Mouse (Mus musculus) skeletal muscle tissue, adult 2 months (tissue): Measurements from ENCODE around the gene Nav2.

Source experiments
- DNase-seq: peaks from one replicate; pipeline ENCODE4 v3.0.0-alpha.2; 2012; ENCODE audit warnings: low read depth, low spot score

The Nav2 gene

DNA sequence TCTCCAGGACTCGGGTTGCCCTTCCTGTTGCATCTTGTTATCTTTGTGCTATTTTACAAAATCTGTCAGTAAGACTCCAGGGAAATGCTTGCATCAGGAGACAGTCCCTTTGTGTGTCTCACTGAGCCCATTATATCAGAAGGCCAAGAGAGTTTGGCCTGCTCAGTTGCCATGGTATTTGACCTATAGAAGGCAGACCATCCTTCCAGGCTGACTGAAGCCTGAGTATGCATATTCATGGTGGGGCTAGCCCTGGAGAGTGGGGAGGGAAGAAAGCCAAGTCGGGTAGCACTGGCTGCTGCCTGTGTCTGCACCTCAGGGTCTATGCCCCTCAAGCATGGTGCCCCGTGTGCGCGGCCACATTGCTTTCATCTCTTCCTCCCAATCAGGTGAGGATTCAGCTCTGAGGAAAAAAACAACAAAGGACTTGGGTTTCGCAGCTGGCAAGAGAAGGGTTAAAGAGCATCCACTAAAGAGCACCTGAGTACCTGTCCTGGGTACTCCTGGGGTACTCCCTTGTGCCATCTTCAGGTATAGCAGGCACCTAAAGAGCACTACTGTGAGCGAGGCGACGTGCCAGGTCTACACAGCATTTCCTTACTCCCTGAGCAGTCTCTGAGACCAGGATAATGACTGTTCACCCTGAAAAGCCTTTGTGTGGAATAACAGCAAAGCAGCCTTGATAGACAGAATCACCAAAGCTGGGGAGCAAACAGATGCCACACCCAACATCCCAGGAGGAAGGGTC lies 144.5 kb downstream of the Nav2 start:
- no peak for DNase-seq

DNA sequence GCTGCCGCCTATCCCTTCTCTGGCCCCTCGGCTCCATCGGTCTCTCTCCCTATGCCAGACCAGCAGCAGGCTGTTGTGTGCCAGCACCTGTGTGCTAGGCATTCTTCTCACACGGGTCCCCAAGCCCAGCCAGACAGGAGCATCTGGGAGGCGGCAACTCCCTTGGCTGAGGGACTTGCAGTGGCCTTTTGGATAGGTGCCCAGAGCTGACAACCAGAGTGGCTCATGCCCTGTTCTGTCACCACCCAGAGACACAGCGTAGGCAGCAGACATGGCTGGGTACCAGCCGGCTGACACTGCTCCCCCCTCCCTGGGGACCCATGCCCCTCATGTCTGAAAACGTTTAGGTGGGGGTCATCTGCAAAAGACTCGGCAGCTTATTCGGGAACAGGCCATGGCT lies 146.8 kb downstream of the Nav2 start:
- DNase-seq: no peak

GRCm38 (mm10) chr7:49058304-49059012 lies 149.9 kb downstream of the Nav2 start:
- DNase-seq: no peak

- no peak for DNase-seq
These were observed 156.4 kb downstream of the Nav2 start for GRCm38 (mm10) chr7:49064792-49065521.

- no peak for DNase-seq
These were observed 157.3 kb downstream of the Nav2 start for GRCm38 (mm10) chr7:49065621-49066475.

DNA sequence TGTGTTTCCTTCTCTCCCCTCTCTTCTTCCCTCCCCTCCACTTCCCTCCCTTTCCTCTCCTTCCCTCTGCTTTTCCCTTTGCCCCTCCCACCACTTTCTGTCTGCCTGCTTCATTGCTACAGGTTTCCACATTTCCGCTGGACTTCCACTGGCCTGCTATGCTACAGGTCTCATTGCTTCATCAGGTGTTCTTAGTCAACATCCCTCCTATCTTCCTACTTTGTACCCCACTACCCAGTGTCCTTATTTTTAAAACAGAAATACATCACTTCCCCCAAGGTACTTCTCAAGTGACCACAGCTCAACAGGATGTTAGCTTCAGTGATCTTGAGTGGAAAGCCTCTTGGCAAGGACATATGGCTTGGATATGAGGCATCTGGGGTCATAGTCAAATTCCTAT lies 158.3 kb downstream of the Nav2 start:
- DNase-seq: no peak

GRCm38 (mm10) chr7:49069396-49069961 lies 161.0 kb downstream of the Nav2 start:
- no peak for DNase-seq

DNA sequence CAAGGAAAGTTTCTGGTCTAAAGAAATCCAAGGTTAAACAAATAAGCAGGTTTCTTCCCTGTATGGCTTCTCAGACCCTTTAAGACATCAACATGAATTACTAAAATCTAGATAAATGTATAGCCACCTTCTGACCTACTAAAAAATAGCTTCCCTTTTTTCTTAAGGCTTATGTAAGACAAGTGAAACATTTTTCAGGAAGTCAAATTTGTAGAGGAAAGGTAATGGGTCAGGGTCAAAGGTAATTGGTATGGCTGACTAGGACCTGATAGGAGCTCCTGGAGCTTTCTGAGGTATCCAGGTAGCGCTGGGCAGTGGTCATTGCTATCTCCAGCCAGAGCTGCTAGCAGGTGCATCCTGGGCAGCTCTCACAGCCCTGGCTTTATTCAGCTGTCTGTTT lies 162.1 kb downstream of the Nav2 start:
- DNase-seq: no peak

DNA sequence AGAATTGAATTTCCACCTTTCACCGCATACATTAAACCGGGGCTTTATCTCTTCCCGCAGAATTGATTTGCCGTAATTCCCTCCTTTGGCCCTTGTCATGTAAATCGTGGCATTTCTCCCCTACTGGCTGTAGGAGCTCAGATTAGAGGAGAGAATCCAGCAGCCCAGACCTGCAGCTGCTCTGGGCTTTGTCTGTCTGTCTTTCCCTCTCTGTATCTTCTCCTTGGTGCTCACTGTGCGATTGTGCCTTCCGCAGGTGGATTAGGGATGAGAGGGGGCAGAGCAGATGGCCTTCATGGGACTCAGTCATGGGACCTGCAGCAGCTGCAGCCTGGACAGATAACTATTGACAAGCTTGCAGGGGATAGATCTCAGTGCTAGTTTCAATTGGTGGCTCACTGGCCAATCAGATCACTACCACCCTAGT lies 162.6 kb downstream of the Nav2 start:
- no peak for DNase-seq

GRCm38 (mm10) chr7:49075333-49075934 lies 166.9 kb downstream of the Nav2 start:
- DNase-seq: no peak

DNA sequence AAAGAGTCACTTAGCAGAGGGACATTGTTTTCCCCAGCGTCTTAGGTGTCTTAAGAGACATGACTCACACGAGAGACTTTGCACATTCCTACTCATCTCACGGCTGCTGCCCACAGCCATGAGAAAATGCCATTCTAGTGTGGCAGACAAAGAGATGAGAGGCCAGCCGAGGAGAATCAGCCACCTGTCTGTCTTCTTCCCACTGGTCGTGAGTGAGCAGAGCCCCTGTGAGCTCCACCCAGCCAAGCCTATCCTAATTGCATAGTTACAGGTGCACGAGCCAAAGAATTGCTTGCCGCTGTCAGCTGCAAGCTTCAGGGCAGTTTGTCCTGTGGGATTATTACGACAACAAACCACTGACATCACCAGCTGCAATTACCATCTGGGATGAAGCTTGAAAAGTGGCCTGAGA lies 167.8 kb downstream of the Nav2 start:
- no peak for DNase-seq

- DNase-seq: no peak
These were observed 170.4 kb downstream of the Nav2 start for GRCm38 (mm10) chr7:49078930-49079329.

GRCm38 (mm10) chr7:49082585-49083165 lies 174.2 kb downstream of the Nav2 start:
- no peak for DNase-seq

GRCm38 (mm10) chr7:49084768-49085167 lies 176.3 kb downstream of the Nav2 start:
- DNase-seq: no peak

GRCm38 (mm10) chr7:49085759-49086158 lies 177.2 kb downstream of the Nav2 start:
- DNase-seq: no peak

DNA sequence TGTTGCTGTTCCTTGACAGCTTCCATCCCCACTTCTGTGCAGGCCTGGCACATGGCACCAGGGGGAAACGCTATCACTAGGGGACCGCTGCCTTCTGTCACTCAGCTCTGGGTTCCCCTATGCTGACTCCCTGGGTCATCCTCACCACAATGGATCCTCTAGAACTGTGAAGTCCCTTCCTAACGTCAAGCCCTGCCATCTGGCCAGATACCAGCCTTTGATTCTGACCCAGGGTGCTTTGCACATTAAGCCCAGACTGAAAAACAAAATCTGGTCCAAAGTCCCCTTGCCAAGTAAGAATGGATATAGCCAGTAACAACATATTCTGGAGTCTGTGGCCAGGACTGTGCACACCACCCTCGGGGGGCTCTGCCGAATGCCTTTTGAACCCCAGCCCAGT lies 178.6 kb downstream of the Nav2 start:
- DNase-seq: no peak

DNA sequence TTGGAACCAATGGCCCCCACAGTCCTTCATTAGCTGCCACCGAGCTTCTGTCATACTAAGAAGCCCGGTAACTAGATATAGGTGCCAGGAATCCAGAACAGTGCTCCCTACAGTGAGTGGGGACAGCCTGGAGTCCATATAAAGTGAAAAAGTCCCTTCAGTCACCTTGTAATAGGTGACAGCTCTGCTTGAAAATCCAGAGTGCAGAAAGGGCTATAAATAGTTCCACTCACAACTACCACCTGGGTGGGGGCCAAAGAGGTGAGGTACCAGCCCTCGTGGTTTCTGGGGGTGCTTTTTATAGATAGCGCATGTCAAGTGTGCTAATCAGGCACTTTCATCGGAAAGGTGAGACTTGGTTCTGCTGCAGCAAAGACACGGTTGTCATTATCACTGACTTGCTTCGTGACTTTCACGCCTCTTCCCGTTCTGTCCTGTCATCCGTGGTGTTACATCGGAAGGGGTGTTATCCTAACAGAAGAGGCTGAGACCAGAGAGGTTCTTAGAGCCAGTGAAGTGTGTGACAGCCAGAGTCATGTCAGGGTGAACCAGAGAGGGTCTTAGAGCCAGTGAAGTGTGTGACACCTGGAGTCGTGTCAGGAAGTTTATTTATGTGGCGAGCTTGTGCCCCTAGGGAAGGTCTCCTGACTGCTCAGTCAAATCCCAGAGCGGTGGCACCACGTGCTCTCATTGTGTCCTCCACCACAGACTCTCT lies 179.8 kb downstream of the Nav2 start:
- peak; percentile 21 for DNase-seq

DNA sequence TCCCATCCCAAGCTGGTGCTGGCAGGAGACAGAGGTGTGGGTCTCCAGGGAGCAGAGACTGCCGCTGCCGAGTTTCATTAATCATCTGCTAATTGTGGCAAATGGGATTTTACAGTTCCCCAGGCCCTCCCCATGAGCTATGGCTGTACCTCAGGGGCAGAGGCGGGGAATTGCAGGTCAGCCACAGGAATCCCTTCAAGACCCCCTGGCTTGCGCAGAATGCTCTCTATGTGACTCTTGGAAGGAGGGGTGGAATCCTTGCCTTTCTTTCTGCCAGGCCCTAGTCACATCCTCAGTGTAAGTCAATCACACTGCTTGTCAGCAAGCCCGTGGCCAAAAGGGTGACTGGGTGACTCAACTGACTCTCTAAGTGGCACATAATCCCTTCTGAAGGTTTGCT lies 182.9 kb downstream of the Nav2 start:
- DNase-seq: no peak

- DNase-seq: no peak
These were observed 183.4 kb downstream of the Nav2 start for GRCm38 (mm10) chr7:49091921-49092320.

- no peak for DNase-seq
These were observed 185.1 kb downstream of the Nav2 start for GRCm38 (mm10) chr7:49093596-49093995.
